Mouse (Mus musculus) liver, embryonic 14.5 days (tissue): Measurements from ENCODE around the gene Rab26. TPM values are rescaled to one million over a fixed set of nuclear protein-coding genes. Genes with fewer than 3 reads are reported as not detected.

ENCODE experiments used
- ATAC-seq: fragments of 200-750 bp; cut with Nextera tagmentation; 2 replicates; pipeline ENCODE4 v1.8.0; 2017; ENCODE audit warnings: moderate number of reproducible peaks, mild to moderate bottlenecking, moderate library complexity; ENCODE audit not compliant: insufficient read depth
- DNase-seq, 3 experiments: peaks; one replicate each; pipeline ENCODE4 v3.0.0-alpha.2; 2012 to 2013; ENCODE audit warnings: low read depth in 3 of 3, low spot score in 3 of 3
- H3K27ac ChIP-seq: fragments of 300-500 bp; sonication (generic); 2 replicates; pipeline ENCODE4 v1.5.1; 2014; ENCODE audit warnings: moderate library complexity, mild to moderate bottlenecking, control low read depth, inconsistent platforms
- H3K27me3 ChIP-seq: fragments of 300-500 bp; sonication (generic); 2 replicates; pipeline ENCODE4 v1.6.1; 2014; ENCODE audit warnings: mild to moderate bottlenecking, low read length, moderate library complexity; ENCODE audit not compliant: control insufficient read depth, insufficient read depth
- H3K36me3 ChIP-seq: fragments of 300-500 bp; sonication (generic); replicated peaks from 2 replicates; pipeline ENCODE4 v1.6.1; 2014; ENCODE audit warnings: low read depth; ENCODE audit not compliant: control insufficient read depth, insufficient read depth
- H3K4me1 ChIP-seq, 2 experiments: fragments of 200-500 bp in 1 of 2; fragments of 300-500 bp in 1 of 2; sonication (generic) in 1 of 2; replicated peaks; 2 replicates each; pipeline ENCODE4 v1.6.1; 2012 to 2014; ENCODE audit warnings: antibody characterized with exemption in 1 of 2, inconsistent platforms in 1 of 2, low read length in 1 of 2; ENCODE audit not compliant: control insufficient read depth in 2 of 2, insufficient read depth in 2 of 2
- H3K4me2 ChIP-seq: fragments of 300-500 bp; sonication (generic); 2 replicates; pipeline ENCODE4 v1.6.1; 2014; ENCODE audit warnings: low read depth, mild to moderate bottlenecking, control low read depth, moderate library complexity
- H3K4me3 ChIP-seq, 2 experiments: fragments of 200-500 bp in 1 of 2; fragments of 300-500 bp in 1 of 2; sonication (generic) in 1 of 2; 2 replicates each; pipeline ENCODE4 v1.5.1; 2012 to 2014; ENCODE audit warnings: low read depth in 2 of 2, low read length in 2 of 2, mild to moderate bottlenecking in 2 of 2, control low read depth in 1 of 2, inconsistent platforms in 1 of 2, moderate library complexity in 1 of 2; ENCODE audit not compliant: insufficient read depth in 1 of 2
- H3K9ac ChIP-seq: fragments of 300-500 bp; sonication (generic); replicated peaks from 2 replicates; pipeline ENCODE4 v1.6.1; 2014; ENCODE audit warnings: mild to moderate bottlenecking, control low read depth, moderate library complexity
- H3K9me3 ChIP-seq: fragments of 300-500 bp; sonication (generic); 2 replicates; pipeline ENCODE4 v1.6.1; 2016; ENCODE audit warnings: low read length, mixed read lengths; ENCODE audit not compliant: control insufficient read depth
- CTCF ChIP-seq: IDR thresholded peaks from 2 replicates; pipeline ENCODE4 v1.5.1; 2016; ENCODE audit warnings: antibody characterized with exemption, low read depth, control low read depth
- EP300 ChIP-seq: IDR thresholded peaks from 2 replicates; pipeline ENCODE4 v1.6.1; 2016; ENCODE audit warnings: antibody characterized with exemption, low read depth
- WGBS: fragments of 180-500 bp; shearing (Covaris S2); extraction: QIAGEN DNeasy Blood & Tissue Kit; methylation state at CpG from one replicate; pipeline ENCODE4 v1.1.7; 2014; ENCODE audit not compliant: insufficient replicate concordance; 5-methylcytosine and 5-hydroxymethylcytosine counted together
- polyA plus RNA-seq, 2 experiments: library from polyadenylated mRNA; depleted of rRNA in 1 of 2; stranded (reverse) in 1 of 2; unstranded in 1 of 2; fragments of >200 nt; fragmentation: Nextera tagmentation in 1 of 2; extraction: Ambion mirVana in 1 of 2; gene quantifications; 2 replicates each; pipeline versions ENCODE4 v1.2.1 to v1.2.3; 2012 to 2014

Rab26 gene
- polyA plus RNA-seq, 2 experiments, result 0.21 to 0.95 TPM

- Histone ChIP-seq H3K4me1 (peaks cover 3 to 7% of the 10 kb centered on the region in 2 experiments; a peak in 2 of 4 replicates), H3K27me3 (no peaks in the 10 kb centered on the region), H3K9ac (no peak overlapping the region), H3K9me3 (no peaks in the 10 kb centered on the region), H3K27ac (no peak overlapping the region), H3K4me2 (no peak overlapping the region), H3K36me3 (no peaks in the 10 kb centered on the region), H3K4me3 (no peak overlapping the region)
- WGBS, result 67% methylated on average over 4 of the region's 4 CpGs
- DNase-seq (no peak), ATAC-seq (no peak)
- TF ChIP-seq EP300 (no peak), CTCF (no peak)
These were observed 35.8 kb upstream of the Rab26 start for GRCm38 (mm10) chr17:24569837-24570236.

- H3K36me3 ChIP-seq, result no peaks in the 10 kb centered on the region
These were observed 33.2 kb upstream of the Rab26 start for GRCm38 (mm10) chr17:24567034-24567779.

GRCm38 (mm10) chr17:24565792-24566191 is 31.8 kb upstream of the Rab26 start:
- TF ChIP-seq EP300 (no peak), CTCF (peak; percentile 11; the same call in 1 of the 2 replicates)
- H3K36me3 ChIP-seq, result no peaks in the 10 kb centered on the region
- no peak overlapping the region for H3K9ac ChIP-seq
- H3K9me3 ChIP-seq, result no peaks in the 10 kb centered on the region
- no peak overlapping the region for H3K4me2 ChIP-seq
- H3K4me1 ChIP-seq, result peaks cover 3 to 7% of the 10 kb centered on the region in 2 experiments; a peak in 2 of 4 replicates
- DNase-seq, result no peak
- no peaks in the 10 kb centered on the region for H3K27me3 ChIP-seq
- WGBS, result 65% methylated on average over 3 of the region's 3 CpGs
- H3K27ac ChIP-seq, result no peak overlapping the region
- H3K4me3 ChIP-seq, result no peak overlapping the region
- no peak for ATAC-seq

More at GRCm38 (mm10) chr17:24567034-24567779, 33.2 kb upstream of the Rab26 start:
- ATAC-seq, result peak; percentile 59
- no peaks in the 10 kb centered on the region for H3K27me3 ChIP-seq
- TF ChIP-seq CTCF, result no peak
- TF ChIP-seq EP300, result no peak
- 44% methylated on average over 8 of the region's 8 CpGs for WGBS
- peak; percentile 9 to 13 (median 10) for DNase-seq
- peaks cover 3 to 7% of the 10 kb centered on the region in 2 experiments; a peak in 2 of 4 replicates for H3K4me1 ChIP-seq
- H3K9ac ChIP-seq, result no peak overlapping the region; the same call in 1 of the 2 replicates
- no peak overlapping the region for H3K4me3 ChIP-seq
- H3K27ac ChIP-seq, result no peak overlapping the region
- H3K9me3 ChIP-seq, result no peaks in the 10 kb centered on the region
- no peak overlapping the region for H3K4me2 ChIP-seq

GRCm38 (mm10) chr17:24565092-24565491 is 31.1 kb upstream of the Rab26 start:
- 67% methylated on average over 3 of the region's 3 CpGs for WGBS
- Histone ChIP-seq H3K4me3 (no peak overlapping the region), H3K27me3 (no peaks in the 10 kb centered on the region), H3K36me3 (no peaks in the 10 kb centered on the region), H3K27ac (no peak overlapping the region), H3K9me3 (no peaks in the 10 kb centered on the region), H3K4me1 (peaks cover 3 to 7% of the 10 kb centered on the region in 2 experiments; a peak in 2 of 4 replicates), H3K9ac (no peak overlapping the region), H3K4me2 (no peak overlapping the region)
- ATAC-seq, result no peak
- no peak for DNase-seq
- TF ChIP-seq EP300, result no peak
- TF ChIP-seq CTCF, result no peak

GRCm38 (mm10) chr17:24564422-24564821 is 30.4 kb upstream of the Rab26 start:
- ATAC-seq (no peak), DNase-seq (no peak)
- H3K9ac ChIP-seq, result no peak overlapping the region
- H3K9me3 ChIP-seq, result no peaks in the 10 kb centered on the region
- no peaks in the 10 kb centered on the region for H3K36me3 ChIP-seq
- H3K27ac ChIP-seq, result no peak overlapping the region
- H3K27me3 ChIP-seq, result no peaks in the 10 kb centered on the region
- WGBS, result 74% methylated on average over 4 of the region's 4 CpGs
- no peak overlapping the region for H3K4me3 ChIP-seq
- no peak for TF ChIP-seq EP300
- no peak for TF ChIP-seq CTCF
- H3K4me1 ChIP-seq, result peaks cover 5 to 7% of the 10 kb centered on the region in 2 experiments; a peak in 2 of 4 replicates
- H3K4me2 ChIP-seq, result no peak overlapping the region
